Mouse (Mus musculus) liver, embryonic 16.5 days (tissue): ENCODE measurements around the gene 1700018B08Rik. TPM values are rescaled to one million over a fixed set of nuclear protein-coding genes. Genes with fewer than 3 reads are reported as not detected.
A peak's percentile ranks its signal among the peaks of the same experiment; 100 is the strongest.

Source experiments
- ATAC-seq: fragments of 200-750 bp; cut with Nextera tagmentation; 2 replicates; pipeline ENCODE4 v1.8.0; 2017; ENCODE audit warnings: low read depth, mild to moderate bottlenecking, moderate number of reproducible peaks, moderate library complexity
- H3K27ac ChIP-seq: fragments of 300-500 bp; sonication (generic); 2 replicates; pipeline ENCODE4 v1.5.1; 2014; ENCODE audit warnings: mild to moderate bottlenecking, low read length
- H3K27me3 ChIP-seq: fragments of 300-500 bp; sonication (generic); 2 replicates; pipeline ENCODE4 v1.6.1; 2014; ENCODE audit warnings: low read depth, low read length, mixed read lengths; ENCODE audit not compliant: control insufficient read depth, insufficient read depth
- H3K36me3 ChIP-seq: fragments of 300-500 bp; sonication (generic); 2 replicates; pipeline ENCODE4 v1.6.1; 2014; ENCODE audit warnings: mild to moderate bottlenecking; ENCODE audit not compliant: control insufficient read depth, insufficient read depth
- H3K4me1 ChIP-seq: fragments of 300-500 bp; sonication (generic); 2 replicates; pipeline ENCODE4 v1.6.1; 2014; ENCODE audit warnings: low read depth, low read length, mixed read lengths; ENCODE audit not compliant: control insufficient read depth
- H3K4me2 ChIP-seq: fragments of 300-500 bp; sonication (generic); 2 replicates; pipeline ENCODE4 v1.6.1; 2014; ENCODE audit warnings: low read depth, low read length, mixed read lengths
- H3K4me3 ChIP-seq: fragments of 300-500 bp; sonication (generic); 2 replicates; pipeline ENCODE4 v1.5.1; 2014; ENCODE audit warnings: low read depth, mild to moderate bottlenecking, low read length
- H3K9ac ChIP-seq: fragments of 300-500 bp; sonication (generic); 2 replicates; pipeline ENCODE4 v1.6.1; 2014; ENCODE audit warnings: low read depth, low read length
- H3K9me3 ChIP-seq: fragments of 300-500 bp; sonication (generic); replicated peaks from 2 replicates; pipeline ENCODE4 v1.6.1; 2016; ENCODE audit warnings: low read length; ENCODE audit not compliant: control insufficient read depth
- WGBS: fragments of 180-500 bp; shearing (Covaris S2); extraction: QIAGEN DNeasy Blood & Tissue Kit; methylation state at CpG from one replicate; pipeline ENCODE4 v1.1.7; 2014; ENCODE audit not compliant: insufficient replicate concordance; 5-methylcytosine and 5-hydroxymethylcytosine counted together
- polyA plus RNA-seq: library from polyadenylated mRNA; unstranded; fragments of >200 nt; fragmentation: Nextera tagmentation; extraction: Ambion mirVana; gene quantifications from 2 replicates; pipeline ENCODE4 v1.2.1, GENCODE M21; 2015

The 1700018B08Rik gene
- polyA plus RNA-seq, 1 experiment from 2014 or later: not detected

DNA sequence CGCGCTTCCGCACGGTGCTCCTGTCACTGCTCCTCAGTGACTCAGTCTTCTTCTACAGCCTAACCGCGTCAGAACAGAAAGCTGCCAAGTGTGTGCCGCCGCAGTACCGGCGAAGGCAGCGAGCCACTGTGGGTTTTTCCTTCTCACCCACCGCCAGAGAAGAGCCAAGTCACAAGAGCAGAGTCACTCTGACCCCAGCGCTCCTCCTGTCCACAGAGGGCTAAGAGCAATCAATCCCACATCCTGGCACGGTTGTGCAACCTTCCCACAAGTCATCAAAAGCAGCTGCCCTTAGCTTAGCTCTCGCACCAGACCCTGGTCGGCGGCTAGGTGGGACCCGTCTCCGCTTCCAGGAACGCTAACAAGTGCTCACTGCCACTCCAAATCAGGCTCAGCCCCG is 26.2 kb upstream of the 1700018B08Rik start:
- peak; percentile 59 for ATAC-seq
- H3K27ac ChIP-seq: peak overlapping the region; percentile 38
- no peak overlapping the region for H3K9ac ChIP-seq
- WGBS: 39% methylated on average over 21 of the region's 21 CpGs
- no peaks in the 10 kb centered on the region for H3K27me3 ChIP-seq
- peak overlapping the region; percentile 39 for H3K4me3 ChIP-seq
- H3K36me3 ChIP-seq: no peaks in the 10 kb centered on the region
- H3K9me3 ChIP-seq: no peaks in the 10 kb centered on the region
- peaks cover 17% of the 10 kb centered on the region for H3K4me1 ChIP-seq
- peak overlapping the region; percentile 53 for H3K4me2 ChIP-seq

DNA sequence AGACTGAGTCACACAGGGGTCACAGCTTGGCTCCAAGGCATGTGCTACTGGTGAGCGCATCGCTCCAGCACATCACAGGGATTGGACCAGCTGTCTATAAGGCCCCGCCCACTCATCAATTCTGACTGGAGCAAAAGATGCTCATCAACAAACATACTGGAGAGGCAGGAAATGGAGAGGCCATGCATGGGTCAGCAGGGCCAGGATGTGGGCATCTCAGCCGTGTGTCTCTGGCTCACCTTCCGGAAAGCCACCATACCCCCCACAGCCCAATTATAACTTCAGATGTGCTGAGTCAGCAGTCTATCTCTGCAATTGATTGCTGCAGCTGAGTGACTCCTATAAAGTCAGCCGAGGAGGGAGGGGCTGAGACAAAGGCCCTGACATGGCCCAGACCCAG is 24.2 kb upstream of the 1700018B08Rik start:
- no peaks in the 10 kb centered on the region for H3K9me3 ChIP-seq
- 66% methylated on average over 6 of the region's 6 CpGs for WGBS
- no peaks in the 10 kb centered on the region for H3K36me3 ChIP-seq
- no peaks in the 10 kb centered on the region for H3K27me3 ChIP-seq
- no peak for ATAC-seq
- no peak overlapping the region for H3K4me3 ChIP-seq
- H3K4me1 ChIP-seq: peaks cover 11% of the 10 kb centered on the region
- H3K4me2 ChIP-seq: no peak overlapping the region
- no peak overlapping the region for H3K27ac ChIP-seq
- no peak overlapping the region for H3K9ac ChIP-seq

DNA sequence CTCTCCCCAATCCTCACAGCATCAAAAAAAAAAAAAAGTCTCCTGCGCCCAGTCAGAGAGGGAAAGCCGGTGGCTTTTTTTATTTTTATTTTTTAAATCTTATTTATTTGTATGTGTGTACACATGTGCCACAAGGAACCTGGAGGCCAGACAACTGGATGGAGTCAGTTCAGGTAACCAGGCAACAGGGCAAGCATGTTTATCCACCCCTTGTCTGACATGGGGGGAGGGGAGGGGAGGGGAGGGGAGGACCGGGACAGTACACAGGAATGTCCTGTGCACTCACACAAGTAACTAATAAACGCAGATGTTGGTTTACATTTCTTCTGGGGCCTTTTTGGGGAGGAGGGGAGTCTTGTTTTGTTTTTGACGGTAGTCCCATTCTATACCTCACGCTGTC is 19.6 kb upstream of the 1700018B08Rik start:
- Histone ChIP-seq H3K27ac (no peak overlapping the region), H3K36me3 (no peaks in the 10 kb centered on the region), H3K4me3 (no peak overlapping the region), H3K9ac (no peak overlapping the region), H3K4me1 (peaks cover 2% of the 10 kb centered on the region), H3K9me3 (no peaks in the 10 kb centered on the region), H3K27me3 (no peaks in the 10 kb centered on the region), H3K4me2 (no peak overlapping the region)
- ATAC-seq: no peak
- 72% methylated on average over 6 of the region's 6 CpGs for WGBS

DNA sequence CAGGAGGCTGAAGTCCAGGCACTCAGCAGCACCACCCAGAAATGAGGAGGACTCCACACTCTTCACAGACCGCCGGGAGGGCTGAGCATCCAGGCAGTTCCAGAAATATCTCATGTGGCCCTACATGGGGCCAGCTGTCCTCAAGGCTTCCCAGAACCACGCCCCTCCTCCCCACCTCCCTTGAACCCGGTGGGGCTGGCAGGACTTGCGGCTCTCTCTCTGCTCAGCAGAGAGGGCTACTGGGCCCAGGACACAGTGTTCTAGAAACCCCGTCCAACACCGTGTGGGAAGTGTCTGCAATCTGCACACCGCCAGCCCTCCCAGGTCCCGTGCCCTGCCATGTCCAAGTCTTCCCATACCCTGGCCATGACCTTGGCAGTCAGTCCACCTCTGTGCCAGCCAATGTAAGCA is 18.8 kb upstream of the 1700018B08Rik start:
- H3K4me1 ChIP-seq: peaks cover 2% of the 10 kb centered on the region
- H3K27ac ChIP-seq: no peak overlapping the region
- H3K9ac ChIP-seq: no peak overlapping the region
- no peaks in the 10 kb centered on the region for H3K9me3 ChIP-seq
- no peaks in the 10 kb centered on the region; the same call in 1 of the 2 replicates for H3K36me3 ChIP-seq
- no peak for ATAC-seq
- WGBS: 65% methylated on average over 9 of the region's 9 CpGs
- H3K4me3 ChIP-seq: no peak overlapping the region
- H3K27me3 ChIP-seq: no peaks in the 10 kb centered on the region
- no peak overlapping the region for H3K4me2 ChIP-seq

DNA sequence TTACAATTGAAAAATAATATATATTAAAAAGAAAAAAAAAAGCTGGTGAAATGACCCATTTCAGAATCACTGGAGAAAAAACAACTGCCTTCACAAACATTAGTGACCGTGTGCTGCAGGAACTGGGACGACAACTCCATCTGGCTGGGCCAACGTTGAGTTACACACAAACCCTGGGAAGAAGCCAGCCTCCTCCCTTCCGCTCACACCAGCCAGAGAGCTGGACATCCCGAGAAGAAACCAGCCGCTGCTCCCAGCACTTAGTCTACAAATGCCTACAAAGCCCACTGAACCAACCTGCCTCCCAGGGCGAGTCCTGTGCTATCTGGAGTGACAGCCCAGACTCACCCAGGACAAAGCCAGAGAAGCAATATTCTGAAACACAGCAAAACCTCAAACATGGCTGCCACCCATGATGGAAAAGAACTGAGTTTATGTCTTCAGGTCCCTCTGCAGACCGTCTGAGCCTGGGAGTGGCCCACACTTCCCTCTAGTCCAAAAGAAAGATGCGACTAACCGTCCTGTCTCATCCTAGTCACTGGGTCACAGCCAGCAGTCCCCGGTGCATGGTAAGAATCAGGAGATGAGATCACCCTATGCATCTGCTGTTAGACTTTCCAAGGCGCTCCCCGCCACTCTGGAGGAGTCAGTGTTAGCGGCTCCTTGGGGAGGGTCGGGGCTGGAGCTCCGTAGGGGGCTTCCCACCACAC is 17.7 kb upstream of the 1700018B08Rik start:
- no peaks in the 10 kb centered on the region for H3K27me3 ChIP-seq
- H3K9me3 ChIP-seq: no peaks in the 10 kb centered on the region
- no peak overlapping the region for H3K27ac ChIP-seq
- no peak overlapping the region for H3K4me3 ChIP-seq
- ATAC-seq: no peak
- 77% methylated on average over 16 of the region's 16 CpGs for WGBS
- no peaks in the 10 kb centered on the region; the same call in 1 of the 2 replicates for H3K36me3 ChIP-seq
- no peak overlapping the region for H3K4me2 ChIP-seq
- peaks cover 2% of the 10 kb centered on the region for H3K4me1 ChIP-seq
- H3K9ac ChIP-seq: no peak overlapping the region

DNA sequence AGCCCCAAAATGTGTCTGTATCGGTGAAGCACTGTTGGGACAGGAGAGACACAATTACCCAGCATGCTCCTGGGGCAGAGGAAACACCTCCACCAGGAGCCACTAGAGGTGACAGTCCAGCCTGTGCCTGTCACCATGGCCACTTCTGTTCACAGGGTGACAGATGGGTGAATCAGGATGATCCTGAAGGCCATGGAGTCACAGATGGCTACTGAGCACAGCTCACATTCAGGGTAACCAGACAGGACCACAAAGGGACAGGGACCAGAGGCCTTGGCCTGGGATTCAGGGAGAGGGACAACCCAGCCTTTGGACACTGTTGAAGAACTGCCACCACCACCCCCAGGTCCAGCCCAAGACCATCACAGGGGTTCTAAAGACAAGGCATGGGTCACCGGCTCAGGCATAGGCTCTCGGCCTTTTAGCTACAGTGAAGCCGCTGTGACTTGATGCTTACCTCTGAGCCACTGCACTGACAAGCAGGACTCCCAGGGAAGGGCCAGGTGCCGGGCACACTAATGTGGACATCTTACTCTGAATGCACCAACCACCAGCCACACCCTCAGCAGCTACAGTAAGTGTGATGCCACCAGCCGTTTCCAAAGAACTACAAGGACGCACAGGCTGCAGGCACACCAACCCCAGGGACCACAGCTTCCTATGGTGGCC is 16.4 kb upstream of the 1700018B08Rik start:
- H3K36me3 ChIP-seq: no peaks in the 10 kb centered on the region; the same call in 1 of the 2 replicates
- no peak overlapping the region for H3K4me3 ChIP-seq
- 80% methylated on average over 7 of the region's 7 CpGs for WGBS
- ATAC-seq: no peak
- H3K9me3 ChIP-seq: no peaks in the 10 kb centered on the region
- H3K27me3 ChIP-seq: no peaks in the 10 kb centered on the region
- H3K27ac ChIP-seq: no peak overlapping the region
- no peak overlapping the region for H3K4me2 ChIP-seq
- no peak overlapping the region for H3K9ac ChIP-seq
- peaks cover 2% of the 10 kb centered on the region for H3K4me1 ChIP-seq

DNA sequence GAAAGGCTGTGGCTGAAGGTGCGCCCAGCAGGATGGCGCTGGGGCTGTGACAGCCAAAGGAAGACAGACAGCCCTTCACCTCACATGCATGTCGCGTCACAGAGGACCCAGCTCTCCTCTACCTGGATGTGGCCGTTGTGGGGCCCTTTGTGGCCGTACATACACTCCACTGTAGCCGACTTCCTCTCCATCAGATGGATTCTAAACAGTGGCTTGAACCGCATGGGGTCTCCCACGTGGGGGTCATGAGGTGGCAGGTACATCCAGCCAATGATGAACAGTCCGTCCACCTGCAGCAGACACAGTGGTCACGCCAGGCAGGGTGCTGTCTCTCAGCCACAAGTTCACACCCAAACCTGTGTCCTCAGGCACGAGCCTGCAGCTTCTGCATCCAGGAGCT is 15.7 kb upstream of the 1700018B08Rik start:
- Histone ChIP-seq H3K4me3 (no peak overlapping the region), H3K4me2 (no peak overlapping the region), H3K27me3 (no peaks in the 10 kb centered on the region), H3K9ac (no peak overlapping the region), H3K36me3 (no peaks in the 10 kb centered on the region; the same call in 1 of the 2 replicates), H3K4me1 (peaks cover 2% of the 10 kb centered on the region), H3K27ac (no peak overlapping the region), H3K9me3 (no peaks in the 10 kb centered on the region)
- 76% methylated on average over 12 of the region's 12 CpGs for WGBS
- ATAC-seq: no peak

DNA sequence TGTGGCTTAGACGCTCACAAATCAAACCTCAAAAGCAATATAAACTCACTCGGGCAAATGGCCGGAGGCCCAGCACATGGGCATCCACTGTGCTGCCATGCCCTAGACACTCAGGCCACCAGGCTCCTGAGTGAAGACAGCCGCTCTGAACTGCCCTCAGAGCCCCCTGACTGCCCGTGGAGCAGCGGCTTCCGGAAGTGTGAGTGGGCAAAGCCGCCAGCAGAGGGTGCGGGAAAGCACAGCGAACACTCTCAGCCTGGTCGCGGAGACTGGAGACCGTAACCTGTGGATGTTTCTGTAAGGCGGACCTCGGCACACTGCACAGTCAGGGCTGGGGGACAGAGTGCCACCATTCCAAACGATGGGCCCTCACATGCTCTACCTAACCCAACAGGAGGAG is 14.4 kb upstream of the 1700018B08Rik start:
- H3K27me3 ChIP-seq: no peaks in the 10 kb centered on the region
- ATAC-seq: no peak

DNA sequence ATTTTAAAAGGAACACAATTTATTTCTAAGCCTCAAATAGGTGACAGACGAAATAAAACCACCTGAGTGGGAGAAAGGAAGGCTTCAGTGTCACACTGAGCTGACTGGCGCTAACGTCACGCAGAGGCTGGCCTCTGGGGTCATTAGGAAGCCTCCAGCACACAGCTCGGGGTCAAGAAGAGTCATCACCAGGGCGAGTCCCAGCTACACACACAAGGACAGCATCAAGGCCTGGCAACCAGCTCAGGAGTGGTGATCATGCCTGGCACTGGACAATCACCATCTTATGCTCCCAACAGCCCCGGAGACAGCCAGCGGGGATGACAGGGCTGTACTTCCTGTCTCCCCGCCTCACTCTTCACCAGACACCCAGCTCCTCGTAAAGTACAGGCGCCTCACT is 13.6 kb upstream of the 1700018B08Rik start:
- Histone ChIP-seq H3K4me1 (no peaks in the 10 kb centered on the region; the same call in 1 of the 2 replicates), H3K36me3 (peaks cover 3% of the 10 kb centered on the region; the same call in 1 of the 2 replicates), H3K4me2 (no peak overlapping the region), H3K9me3 (no peaks in the 10 kb centered on the region), H3K27me3 (no peaks in the 10 kb centered on the region), H3K4me3 (no peak overlapping the region), H3K9ac (no peak overlapping the region), H3K27ac (no peak overlapping the region)
- no peak for ATAC-seq
- 77% methylated on average over 11 of the region's 11 CpGs for WGBS

More for the DNA sequence above, 14.4 kb upstream of the 1700018B08Rik start:
- WGBS: 86% methylated on average over 16 of the region's 16 CpGs
- peaks cover 3% of the 10 kb centered on the region; the same call in 1 of the 2 replicates for H3K36me3 ChIP-seq
- H3K9ac ChIP-seq: no peak overlapping the region
- no peak overlapping the region for H3K4me3 ChIP-seq
- H3K4me1 ChIP-seq: peaks cover 2% of the 10 kb centered on the region
- no peak overlapping the region for H3K27ac ChIP-seq
- H3K4me2 ChIP-seq: no peak overlapping the region
- H3K9me3 ChIP-seq: no peaks in the 10 kb centered on the region
